Mouse (Mus musculus) brain, embryonic 14.5 days (tissue): ENCODE measurements at regions not wholly inside any gene's neighbourhood (a gene's known extent, or its start where the extent isn't known, plus 50 kb on each side); places are given as distances from the start of the nearest gene placed in this dataset.
A peak's percentile ranks its signal among the peaks of the same experiment; 100 is the strongest.

Source experiments
- DNase-seq: peaks from one replicate; pipeline ENCODE4 v3.0.0-alpha.2; 2011; ENCODE audit warnings: low read depth
- CTCF ChIP-seq: fragments of 200-500 bp; IDR thresholded peaks from 2 replicates; pipeline ENCODE4 v1.5.1; 2012; ENCODE audit warnings: inconsistent platforms, mild to moderate bottlenecking, moderate library complexity, borderline replicate concordance; ENCODE audit not compliant: insufficient read depth, insufficient read length; ENCODE audit errors: extremely low read depth
- POLR2A ChIP-seq: fragments of 200-500 bp; IDR thresholded peaks from 2 replicates; pipeline ENCODE4 v1.6.1; 2012; ENCODE audit warnings: mild to moderate bottlenecking, inconsistent platforms, borderline replicate concordance; ENCODE audit not compliant: poor library complexity, insufficient read depth, insufficient read length, severe bottlenecking; ENCODE audit errors: extremely low read depth

- DNase-seq: no peak
- TF ChIP-seq POLR2A (no peak), CTCF (no peak)
Measured at GRCm38 (mm10) chr8:115778433-115778832, 70.8 kb upstream of the Maf start.

- DNase-seq: no peak
- no peak for TF ChIP-seq CTCF
- no peak for TF ChIP-seq POLR2A
Measured at GRCm38 (mm10) chr8:115771060-115771459, 63.5 kb upstream of the Maf start.

GRCm38 (mm10) chr8:115768631-115769030 is 61.0 kb upstream of the Maf start:
- DNase-seq: no peak
- TF ChIP-seq CTCF (no peak), POLR2A (no peak)

GRCm38 (mm10) chr8:115766218-115766898 is 58.8 kb upstream of the Maf start:
- TF ChIP-seq POLR2A (no peak), CTCF (no peak)
- DNase-seq: peak; percentile 86

GRCm38 (mm10) chr8:115764551-115764950 is 57.0 kb upstream of the Maf start:
- peak; percentile 48 for DNase-seq
- TF ChIP-seq POLR2A: no peak
- no peak for TF ChIP-seq CTCF

- no peak for TF ChIP-seq POLR2A
- no peak for TF ChIP-seq CTCF
- DNase-seq: no peak
Measured at GRCm38 (mm10) chr8:115758011-115758410, 50.4 kb upstream of the Maf start.
